Comparison of ENCODE assay signal across 9 mouse cellular contexts in genomic region chr3:135731292-135732047, GRCm38 (mm10). TPM values are rescaled to one million over a fixed set of nuclear protein-coding genes. Genes with fewer than 3 reads are reported as not detected.
DNase-seq lines count a peak whose midpoint lies in the region; ATAC-seq and TF ChIP-seq lines count a peak whose summit lies in the region.
"Had no signal": no experiment of that assay in that cellular context is flagged by ENCODE, and none has a peak within 500 bp of the region (broad histone marks: within the 10 kb centered on the region; RNA-seq: fewer than 3 reads in every experiment).

No protein-coding gene starts in this region.

- DNase-seq in c-Kit-positive CD71-positive TER-119-positive erythroid progenitor cells, embryonic 14.5 days (ENCODE audit: low spot score) = peak; percentile 97
- peak; percentile 96 for DNase-seq in heart, postnatal 0 days (ENCODE audit: low spot score)
- DNase-seq in kidney, postnatal 36 days = peak; percentile 96 to 97
- DNase-seq in liver, embryonic 14.5 days (ENCODE audit: low read depth in 3 of 3, low spot score in 3 of 3) = peak; percentile 85 to 89 (median 86)
- DNase-seq in testis, postnatal 10 days (ENCODE audit: low spot score) = peak; percentile 93

- ATAC-seq in forebrain, embryonic 13.5 days = peak; percentile 88
- ATAC-seq in heart, postnatal 0 days (ENCODE audit: insufficient read depth, low read depth) = peak; percentile 85
- ATAC-seq in liver, embryonic 14.5 days (ENCODE audit: insufficient read depth) = peak; percentile 67
- ATAC-seq in neural tube, embryonic 12.5 days (ENCODE audit: low FRiP score, low read depth) = peak; percentile 81

- peaks cover 8% of the 10 kb centered on the region for H3K9me3 ChIP-seq in E14TG2a.4 (ENCODE audit: low read length)
- H3K9me3 ChIP-seq in forebrain, embryonic 13.5 days (replicated peaks) = no peaks in the 10 kb centered on the region
- no peaks in the 10 kb centered on the region for H3K9me3 ChIP-seq in heart, postnatal 0 days (replicated peaks; ENCODE audit: control insufficient read depth, low read length)
- no peaks in the 10 kb centered on the region for H3K9me3 ChIP-seq in liver, embryonic 14.5 days (ENCODE audit: control insufficient read depth, low read length)
- H3K9me3 ChIP-seq in neural tube, embryonic 12.5 days = no peaks in the 10 kb centered on the region

- H3K4me1 ChIP-seq in E14TG2a.4 (replicated peaks; ENCODE audit: low read depth, low read length) = peaks cover 17% of the 10 kb centered on the region; the same call in 1 of the 2 replicates
- H3K4me1 ChIP-seq in forebrain, embryonic 13.5 days = peaks cover 8% of the 10 kb centered on the region; the same call in 1 of the 2 replicates
- no peaks in the 10 kb centered on the region for H3K4me1 ChIP-seq in heart, postnatal 0 days (ENCODE audit: control insufficient read depth, insufficient read depth)
- H3K4me1 ChIP-seq in liver, embryonic 14.5 days (replicated peaks; ENCODE audit: control insufficient read depth in 2 of 2, insufficient read depth in 2 of 2, low read length in 1 of 2) = peaks cover 3 to 9% of the 10 kb centered on the region in 2 experiments; a peak in 3 of 4 replicates
- no peaks in the 10 kb centered on the region for H3K4me1 ChIP-seq in neural tube, embryonic 12.5 days

- TF ChIP-seq EP300 in heart, postnatal 0 days (IDR thresholded peaks at IDR 0.05; ENCODE audit: low read depth) = no peak
- TF ChIP-seq EP300 in liver, embryonic 14.5 days (IDR thresholded peaks at IDR 0.05; ENCODE audit: low read depth) = no peak

- no peak overlapping the region for H3K9ac ChIP-seq in forebrain, embryonic 13.5 days
- H3K9ac ChIP-seq in heart, postnatal 0 days (replicated peaks; ENCODE audit: low read depth, low read length) = no peak overlapping the region
- no peak overlapping the region for H3K9ac ChIP-seq in liver, embryonic 14.5 days (replicated peaks)
- H3K9ac ChIP-seq in neural tube, embryonic 12.5 days = no peak overlapping the region

- H3K4me2 ChIP-seq in forebrain, embryonic 13.5 days = no peak overlapping the region
- H3K4me2 ChIP-seq in heart, postnatal 0 days (ENCODE audit: low read depth, low read length) = peak overlapping the region; percentile 49
- no peak overlapping the region for H3K4me2 ChIP-seq in liver, embryonic 14.5 days (ENCODE audit: low read depth)
- H3K4me2 ChIP-seq in neural tube, embryonic 12.5 days (replicated peaks) = no peak overlapping the region

- H3K27me3 ChIP-seq in E14TG2a.4 (ENCODE audit: insufficient read depth, low read length) = peaks cover 4% of the 10 kb centered on the region
- H3K27me3 ChIP-seq in forebrain, embryonic 13.5 days = no peaks in the 10 kb centered on the region
- H3K27me3 ChIP-seq in heart, postnatal 0 days (ENCODE audit: control insufficient read depth, insufficient read depth, low read length) = no peaks in the 10 kb centered on the region
- no peaks in the 10 kb centered on the region for H3K27me3 ChIP-seq in liver, embryonic 14.5 days (ENCODE audit: control insufficient read depth, insufficient read depth, low read length)
- H3K27me3 ChIP-seq in neural tube, embryonic 12.5 days (replicated peaks) = no peaks in the 10 kb centered on the region
- H3K27me3 ChIP-seq: megakaryocyte, embryonic 14.5 days had no signal

- H3K36me3 ChIP-seq in E14TG2a.4 (ENCODE audit: insufficient read depth, low read length) = no peaks in the 10 kb centered on the region
- no peaks in the 10 kb centered on the region for H3K36me3 ChIP-seq in forebrain, embryonic 13.5 days (ENCODE audit: poor library complexity, severe bottlenecking)
- H3K36me3 ChIP-seq in heart, postnatal 0 days (replicated peaks; ENCODE audit: control insufficient read depth, insufficient read depth, low read length) = no peaks in the 10 kb centered on the region
- H3K36me3 ChIP-seq in liver, embryonic 14.5 days (replicated peaks; ENCODE audit: control insufficient read depth, insufficient read depth, low read depth) = no peaks in the 10 kb centered on the region
- H3K36me3 ChIP-seq in neural tube, embryonic 12.5 days = no peaks in the 10 kb centered on the region

- no peak overlapping the region for H3K4me3 ChIP-seq in E14TG2a.4 (replicated peaks; ENCODE audit: low read length)
- H3K4me3 ChIP-seq in forebrain, embryonic 13.5 days = no peak overlapping the region
- peak overlapping the region; percentile 11; the same call in 1 of the 2 replicates for H3K4me3 ChIP-seq in heart, postnatal 0 days (ENCODE audit: low read depth, low read length)
- H3K4me3 ChIP-seq in liver, embryonic 14.5 days (ENCODE audit: insufficient read depth in 1 of 2, low read depth in 2 of 2, low read length in 2 of 2) = no peak overlapping the region
- H3K4me3 ChIP-seq in neural tube, embryonic 12.5 days = no peak overlapping the region

- H3K27ac ChIP-seq in forebrain, embryonic 13.5 days = no peak overlapping the region
- no peak overlapping the region for H3K27ac ChIP-seq in heart, postnatal 0 days (ENCODE audit: low read depth)
- H3K27ac ChIP-seq in liver, embryonic 14.5 days = no peak overlapping the region
- no peak overlapping the region for H3K27ac ChIP-seq in neural tube, embryonic 12.5 days

- 39% methylated on average over 17 of the region's 17 CpGs for WGBS in forebrain, embryonic 13.5 days
- 8% methylated on average over 17 of the region's 17 CpGs for WGBS in heart, postnatal 0 days
- 22% methylated on average over 17 of the region's 17 CpGs for WGBS in liver, embryonic 14.5 days (ENCODE audit: insufficient replicate concordance)
- 44% methylated on average over 17 of the region's 17 CpGs for WGBS in neural tube, embryonic 12.5 days

- TF ChIP-seq CTCF in E14TG2a.4 (conservative IDR thresholded peaks at IDR 0.05; ENCODE audit: low read length) = peak; percentile 73
- TF ChIP-seq CTCF in heart, postnatal 0 days (IDR thresholded peaks at IDR 0.05; ENCODE audit: low read depth) = peak; percentile 98
- TF ChIP-seq CTCF in liver, embryonic 14.5 days (IDR thresholded peaks at IDR 0.05; ENCODE audit: low read depth) = peak; percentile 86

RNA-seq across cellular contexts. Expression of gene Nfkb1, which starts 40.1 kb away (rescaled TPM):
- polyA plus RNA-seq in forebrain, embryonic 13.5 days (2015; fragmentation: Nextera tagmentation; extraction: Ambion mirVana) = 8.0 and 8.3 TPM in 2 replicates
- 51.7 and 61.7 TPM in 2 replicates for total RNA-seq in heart, postnatal 0 days (2014; rRNA removed; ENCODE audit: low replicate concordance)
- 11.9 and 12.5 TPM in 2 replicates for polyA plus RNA-seq in heart, postnatal 0 days (2015; fragmentation: Nextera tagmentation; extraction: Ambion mirVana)
- polyA plus RNA-seq in liver, embryonic 14.5 days (2012; rRNA removed) = 13.8 and 16.5 TPM in 2 replicates
- 11.2 and 14.1 TPM in 2 replicates for polyA plus RNA-seq in liver, embryonic 14.5 days (2014; fragmentation: Nextera tagmentation; extraction: Ambion mirVana)
- polyA plus RNA-seq in neural tube, embryonic 12.5 days (2016; fragmentation: Nextera tagmentation; extraction: Ambion mirVana) = 11.3 and 12.1 TPM in 2 replicates
